Mouse (Mus musculus) left cerebral cortex, adult 9 months (tissue): Measurements from ENCODE around the gene Inafm2.

Experiments used
- DNase-seq, 2 experiments: peaks; one replicate each; pipeline ENCODE4 v3.0.0; 2022; ENCODE audit warnings: low spot score in 2 of 2

The Inafm2 gene

DNA sequence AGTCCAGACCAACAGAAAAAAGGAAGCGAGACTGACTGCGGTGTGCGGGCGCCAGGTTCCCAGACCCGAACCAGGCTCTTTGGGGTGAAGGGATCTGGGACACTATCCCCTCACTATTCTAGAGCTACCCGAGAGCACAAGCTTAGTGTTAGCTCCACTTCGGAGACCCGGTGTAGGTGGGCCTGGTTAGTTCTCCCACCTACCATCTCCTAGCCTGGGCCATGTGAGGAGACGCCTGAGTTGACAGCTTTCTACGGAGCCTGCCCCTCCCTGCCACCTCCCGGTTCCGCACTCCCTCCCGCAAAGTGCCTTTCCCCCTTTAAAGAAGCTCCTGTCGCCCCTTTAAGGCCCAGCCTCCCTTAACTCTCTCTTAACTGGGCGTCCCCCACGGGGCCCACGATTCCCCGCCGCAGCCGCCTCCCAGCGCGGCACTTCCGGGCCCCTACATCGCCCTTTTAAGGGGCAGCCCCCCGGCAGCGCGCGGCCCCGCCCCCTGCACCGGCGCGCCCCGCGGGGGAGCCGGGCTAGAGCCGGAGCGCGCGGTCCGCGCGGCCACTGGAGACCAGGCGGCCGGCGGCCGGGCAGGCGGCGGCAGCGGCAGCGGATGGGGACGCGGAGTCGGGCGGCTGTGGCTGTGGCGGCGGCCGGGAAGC lies at the start of gene Inafm2:
TSS of gene Inafm2 (plus strand) at position 527 of the 653 bp plus-strand sequence.
- DNase-seq, result peak; percentile 84 to 91

DNA sequence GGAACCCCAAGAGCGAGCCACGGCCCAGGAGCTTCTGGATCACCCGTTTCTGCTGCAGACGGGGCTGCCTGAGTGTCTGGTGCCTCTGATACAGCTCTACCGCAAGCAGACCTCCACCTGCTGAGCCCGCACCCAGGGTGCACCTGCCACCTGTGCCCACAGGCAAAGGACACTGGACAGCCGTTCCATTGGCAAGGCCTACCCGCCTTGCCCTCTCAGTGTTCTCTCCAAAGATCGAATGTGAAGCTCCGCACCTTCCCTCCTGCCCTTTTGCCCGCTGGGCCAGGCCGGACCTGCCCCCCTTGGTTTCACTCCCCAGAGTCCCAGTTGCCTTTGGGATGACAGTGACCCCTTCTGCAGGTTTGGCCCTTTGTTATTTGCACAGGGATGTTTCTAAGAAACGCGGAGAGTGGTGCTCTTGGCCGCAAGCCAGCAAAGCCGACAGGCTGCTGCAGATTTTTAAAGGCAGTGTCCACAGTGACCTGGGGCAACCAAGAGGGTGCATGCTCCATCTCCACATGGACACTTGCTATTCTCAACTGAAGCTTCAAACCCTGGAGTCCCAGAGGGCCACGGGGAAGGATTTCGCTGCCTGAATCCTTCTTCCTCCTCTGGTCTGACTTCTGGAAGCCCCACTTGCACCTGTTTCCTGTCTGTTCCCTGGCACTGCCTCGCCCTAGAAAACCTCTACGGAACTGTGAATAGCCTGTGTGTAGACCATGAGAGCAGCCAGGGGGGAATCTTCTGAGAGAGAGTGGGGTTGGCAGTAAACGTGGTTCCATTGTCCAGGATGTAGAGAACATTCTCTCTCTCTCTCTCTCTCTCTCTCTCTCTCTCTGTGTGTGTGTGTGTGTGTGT lies 48.9 kb upstream of the Inafm2 start:
- DNase-seq, result no peak

DNA sequence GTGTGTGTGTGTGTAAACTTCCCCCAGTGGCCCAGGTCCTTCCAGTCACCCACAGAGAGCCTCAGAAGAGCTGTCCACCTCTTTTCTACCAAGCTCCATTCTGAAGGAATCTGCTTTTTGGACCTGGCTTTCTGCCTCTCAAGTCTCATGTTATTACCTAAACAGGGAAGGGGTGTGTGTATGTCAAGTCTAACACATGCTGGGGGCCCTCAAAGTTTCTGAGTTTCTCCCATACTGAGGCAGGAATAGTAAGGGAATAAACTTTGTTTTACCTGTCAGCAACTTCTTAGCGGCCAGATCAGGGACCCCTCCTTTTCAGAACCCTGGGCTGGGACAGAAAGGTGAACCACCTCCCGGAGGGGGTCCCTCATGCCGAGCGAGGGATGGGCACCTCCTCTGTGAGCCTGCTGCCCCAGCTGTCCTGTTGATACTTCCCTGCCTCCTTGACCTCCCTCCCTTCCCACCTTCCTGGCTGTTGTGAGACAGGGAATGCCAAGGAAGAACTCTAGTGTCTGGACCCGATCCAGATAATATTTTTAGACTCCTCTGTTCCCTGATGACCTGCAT lies 48.2 kb upstream of the Inafm2 start:
- no peak for DNase-seq

DNA sequence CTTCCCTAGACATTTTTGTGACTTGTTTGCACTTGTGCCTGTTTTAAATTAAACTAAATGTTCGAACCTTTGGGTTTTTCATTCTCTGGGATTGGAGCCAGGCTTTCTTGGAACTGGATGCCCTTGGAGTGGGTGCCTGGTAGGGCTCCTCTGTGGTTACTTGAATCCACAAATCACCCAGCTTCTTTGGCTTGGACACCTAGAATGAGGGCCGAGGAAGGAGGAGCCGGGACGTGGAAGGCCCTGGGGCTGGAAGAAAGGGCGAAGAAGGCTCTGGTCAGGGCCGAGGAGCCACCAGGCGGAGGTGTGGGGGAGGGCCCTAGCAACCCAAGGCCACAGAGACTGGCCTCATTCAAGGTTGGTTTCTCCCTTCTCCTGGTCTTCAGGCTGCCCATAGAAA lies 47.6 kb upstream of the Inafm2 start:
- DNase-seq, result no peak

DNA sequence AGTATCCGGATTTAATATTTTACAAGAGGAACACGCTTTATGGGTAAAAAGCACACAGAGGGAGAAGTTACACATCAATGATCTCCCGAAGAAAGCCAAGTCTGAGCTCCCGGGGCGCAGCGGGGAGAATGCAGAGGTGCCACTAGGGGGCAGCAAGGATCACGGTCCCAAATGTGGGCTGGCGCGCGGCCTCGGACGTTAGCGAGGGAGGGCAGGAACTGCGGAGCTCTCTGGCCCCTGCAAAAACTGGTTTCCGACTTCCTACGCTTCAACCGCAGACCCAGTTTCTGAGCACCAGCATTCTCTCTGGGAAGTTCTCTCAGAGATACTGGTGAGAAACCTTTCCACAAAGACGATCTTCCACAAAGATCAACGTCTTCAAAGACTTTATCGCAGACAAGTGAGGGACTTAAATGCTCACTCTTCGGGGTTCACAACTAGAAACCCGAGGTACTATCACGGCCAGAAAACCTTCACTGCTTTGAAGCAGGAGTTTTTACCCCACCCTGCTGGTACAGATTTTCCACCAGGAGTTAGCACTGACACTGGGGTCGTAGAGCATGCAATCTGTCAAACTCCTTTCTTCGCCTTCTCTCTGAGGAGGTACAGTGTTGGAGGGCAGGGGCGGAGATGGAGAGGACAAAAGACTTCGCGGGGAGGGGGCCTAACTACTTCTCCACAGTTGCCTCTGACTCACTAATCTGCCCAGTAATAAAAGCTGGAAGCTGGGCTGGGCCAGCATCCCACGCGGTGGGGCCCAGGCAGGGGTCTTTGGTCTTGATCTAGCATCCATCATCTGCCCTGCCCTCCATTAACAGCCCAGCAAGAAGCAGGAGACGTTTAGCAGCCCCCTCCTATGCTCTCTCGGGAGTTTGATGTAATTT lies 45.1 kb upstream of the Inafm2 start:
- peak in 1 of 2 experiments; percentile 78 for DNase-seq

- DNase-seq, result no peak
Measured at GRCm38 (mm10) chr2:118701161-118701560, 44.4 kb upstream of the Inafm2 start.

GRCm38 (mm10) chr2:118701971-118702882 lies 43.3 kb upstream of the Inafm2 start:
- no peak for DNase-seq

DNA sequence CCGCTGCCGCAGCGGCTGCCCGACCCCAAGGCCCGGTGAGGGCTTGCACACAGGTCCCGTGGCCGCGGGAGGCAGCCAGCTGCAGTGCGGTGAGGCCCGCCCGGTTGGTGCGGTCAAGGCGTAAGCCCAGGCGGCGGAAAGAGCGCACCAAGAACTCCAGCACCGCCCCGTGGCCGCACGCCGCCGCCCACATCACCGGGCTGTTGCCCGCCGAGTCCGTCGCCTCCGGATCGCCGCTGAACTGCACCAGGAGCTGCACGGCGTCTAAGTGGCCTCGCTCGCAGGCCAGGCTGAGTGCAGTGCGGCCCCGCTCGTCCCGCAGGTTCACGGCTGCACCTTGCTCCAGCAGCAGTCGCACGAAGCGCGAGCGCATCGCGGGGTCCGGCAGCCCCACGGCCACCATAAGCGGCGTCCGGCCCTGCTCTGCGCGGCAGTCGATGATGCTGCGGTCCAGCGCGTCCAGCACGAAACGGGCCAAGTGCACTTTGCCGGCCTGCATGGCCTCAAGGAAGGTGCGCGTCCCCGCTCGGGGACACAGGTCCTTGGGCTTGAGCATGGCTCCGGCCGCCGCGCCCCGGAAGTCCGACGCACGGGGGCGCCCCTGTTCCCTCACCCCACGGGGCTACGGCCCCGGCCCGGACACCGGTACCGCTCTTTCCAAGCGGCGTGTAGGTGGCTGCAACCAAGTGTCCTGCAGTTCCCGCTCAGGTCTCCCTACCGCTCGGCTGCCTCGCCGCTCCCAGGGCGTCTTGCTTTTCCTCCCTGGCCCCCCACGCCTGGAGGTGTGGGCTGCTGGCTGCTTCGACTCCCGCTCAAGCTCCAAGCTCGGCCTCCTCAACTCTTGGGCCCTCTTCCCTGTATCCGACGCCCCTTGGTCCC lies 42.4 kb upstream of the Inafm2 start:
- DNase-seq, result no peak

- DNase-seq, result no peak
Measured at GRCm38 (mm10) chr2:118703913-118704730, 41.4 kb upstream of the Inafm2 start, which contains the start of gene Ankrd63. Gene Ankrd63 (minus strand): TSS chr2:118703963.

DNA sequence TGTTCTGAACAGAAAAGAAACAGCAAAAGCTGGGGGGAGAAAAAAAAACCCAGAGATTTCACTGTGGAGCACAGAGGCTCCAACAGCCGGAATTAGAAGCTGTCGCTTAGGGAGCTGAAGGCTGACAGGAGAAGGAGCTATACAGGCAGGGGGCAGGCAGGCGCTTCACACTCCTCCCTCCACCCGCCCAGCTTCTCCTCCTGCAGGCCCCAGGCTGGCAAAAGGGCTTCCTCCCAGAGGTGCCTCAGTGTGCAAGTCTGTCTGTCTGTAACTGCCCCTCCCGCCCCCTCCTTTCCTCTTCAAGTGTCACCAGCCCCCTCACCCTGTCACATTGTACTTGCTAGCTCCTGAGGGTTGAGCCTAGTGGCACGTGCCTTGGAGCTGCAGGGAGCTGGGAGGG lies 39.1 kb upstream of the Inafm2 start:
- DNase-seq, result peak in 1 of 2 experiments; percentile 68

DNA sequence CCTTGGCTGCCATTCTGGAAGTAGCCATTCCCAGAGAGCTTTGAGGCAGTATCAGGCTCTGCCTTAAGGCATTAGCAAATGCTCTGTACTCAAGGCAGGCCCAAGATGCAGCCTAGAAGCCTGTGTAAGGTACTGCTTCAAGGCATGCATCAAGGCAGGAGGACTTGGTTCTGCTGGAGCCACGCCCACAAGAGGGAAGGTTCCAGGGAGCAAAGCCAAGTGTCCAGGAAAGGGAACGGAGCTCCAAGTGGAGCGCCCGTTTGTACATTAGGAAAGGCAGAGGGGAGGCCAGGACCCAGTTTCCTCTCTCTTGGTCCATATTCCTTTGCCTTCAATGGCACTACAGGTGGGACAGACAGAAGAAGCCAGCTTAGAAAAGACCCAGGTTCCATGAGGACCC lies 37.1 kb upstream of the Inafm2 start:
- no peak for DNase-seq

DNA sequence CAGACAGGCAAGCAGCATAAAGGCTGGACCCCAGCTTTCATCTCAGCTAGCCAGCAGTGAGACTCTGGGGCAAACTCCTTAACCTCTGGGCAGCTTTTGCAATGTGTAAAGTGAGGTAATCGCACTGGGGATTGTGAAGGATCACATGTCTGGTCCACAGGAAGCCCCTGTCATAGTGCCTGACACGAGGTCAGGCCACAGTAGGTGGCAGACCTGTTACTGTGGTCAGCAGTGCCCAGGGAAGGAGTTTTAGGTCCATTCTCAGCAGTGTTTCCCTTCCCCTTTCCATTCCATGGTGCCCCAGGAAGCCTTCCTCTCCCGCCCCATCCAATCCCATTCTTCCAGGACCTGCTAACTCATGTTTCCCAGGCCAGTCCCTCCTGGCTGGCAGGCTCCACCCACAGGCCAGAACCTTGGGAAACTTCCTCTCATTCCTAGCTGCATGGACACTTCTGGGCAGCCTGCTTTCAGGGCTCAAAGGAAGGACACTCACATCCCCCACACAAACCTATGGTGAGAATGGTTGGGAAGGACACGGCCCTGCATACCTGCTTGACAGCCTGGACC lies 35.8 kb upstream of the Inafm2 start:
- no peak for DNase-seq

DNA sequence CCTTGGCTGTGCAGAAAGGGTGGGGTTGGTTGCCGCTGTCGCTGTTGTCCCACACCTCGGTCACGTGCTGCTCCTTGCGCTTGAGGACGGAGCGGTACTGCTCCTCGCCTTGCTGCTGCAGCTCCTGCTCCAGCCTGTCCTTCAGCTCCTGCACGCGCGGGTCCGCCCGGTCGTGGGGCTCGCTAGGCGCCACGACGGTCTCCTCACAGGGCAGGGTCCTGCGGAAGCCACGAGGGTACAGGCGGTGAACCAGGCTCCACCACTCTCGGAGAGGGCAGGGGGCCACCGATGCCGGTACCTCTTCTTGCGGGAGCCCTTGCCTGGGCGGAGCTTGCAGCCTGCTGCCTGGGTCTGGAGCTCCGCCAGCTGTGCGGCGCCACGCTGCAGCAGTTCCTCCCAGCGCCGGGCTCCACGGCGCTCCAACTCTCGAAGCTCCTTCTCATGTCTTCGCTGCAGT lies 34.5 kb upstream of the Inafm2 start:
- no peak for DNase-seq

DNA sequence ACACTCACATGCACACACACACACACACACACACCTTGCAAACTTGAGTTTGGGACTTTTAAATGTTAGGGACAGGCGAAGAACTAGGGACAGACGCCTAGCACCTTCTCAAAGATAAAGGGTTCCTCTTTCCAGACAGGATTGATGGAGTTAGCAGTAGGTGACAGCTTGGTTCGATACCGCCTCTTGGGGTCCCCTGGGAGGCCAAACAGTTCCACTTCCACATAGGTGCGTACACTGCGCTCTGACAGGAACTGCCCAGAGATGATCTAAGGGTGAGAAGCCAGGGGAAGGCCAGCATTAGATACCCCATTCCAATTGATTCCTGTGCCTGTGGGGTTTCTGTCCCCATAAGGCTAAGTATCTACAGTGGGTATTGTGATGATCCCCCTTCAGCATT lies 31.9 kb upstream of the Inafm2 start:
- DNase-seq, result no peak

DNA sequence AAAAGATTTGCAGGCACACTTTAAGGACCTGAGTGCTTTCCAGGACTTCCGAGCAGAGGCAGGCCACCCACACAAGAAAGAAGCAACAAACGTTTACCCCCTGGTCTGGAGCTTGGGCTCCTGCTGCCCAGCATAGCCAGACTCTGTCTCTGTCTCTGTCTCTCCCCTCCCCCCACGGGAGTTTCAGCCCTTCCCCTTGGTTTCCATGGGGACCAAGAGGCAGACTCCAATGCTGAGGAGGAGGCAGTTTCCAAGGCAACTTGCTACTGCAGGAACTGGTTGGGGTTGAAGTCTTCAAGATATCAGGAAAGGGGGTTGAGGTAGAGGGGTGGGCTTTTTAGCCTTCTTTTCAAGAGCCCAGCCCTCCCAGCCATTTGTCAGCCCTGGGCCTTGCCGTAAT lies 31.3 kb upstream of the Inafm2 start:
- DNase-seq, result peak in 1 of 2 experiments; percentile 75

- DNase-seq, result no peak
Measured at GRCm38 (mm10) chr2:118716677-118717076, 28.9 kb upstream of the Inafm2 start.

- DNase-seq, result no peak
Measured at GRCm38 (mm10) chr2:118723693-118724486, 21.7 kb upstream of the Inafm2 start.

- no peak for DNase-seq
Measured at GRCm38 (mm10) chr2:118725511-118725910, 20.0 kb upstream of the Inafm2 start.
